Mouse (Mus musculus): ENCODE measurements around the gene Rtn1.

Rtn1 gene

DNA sequence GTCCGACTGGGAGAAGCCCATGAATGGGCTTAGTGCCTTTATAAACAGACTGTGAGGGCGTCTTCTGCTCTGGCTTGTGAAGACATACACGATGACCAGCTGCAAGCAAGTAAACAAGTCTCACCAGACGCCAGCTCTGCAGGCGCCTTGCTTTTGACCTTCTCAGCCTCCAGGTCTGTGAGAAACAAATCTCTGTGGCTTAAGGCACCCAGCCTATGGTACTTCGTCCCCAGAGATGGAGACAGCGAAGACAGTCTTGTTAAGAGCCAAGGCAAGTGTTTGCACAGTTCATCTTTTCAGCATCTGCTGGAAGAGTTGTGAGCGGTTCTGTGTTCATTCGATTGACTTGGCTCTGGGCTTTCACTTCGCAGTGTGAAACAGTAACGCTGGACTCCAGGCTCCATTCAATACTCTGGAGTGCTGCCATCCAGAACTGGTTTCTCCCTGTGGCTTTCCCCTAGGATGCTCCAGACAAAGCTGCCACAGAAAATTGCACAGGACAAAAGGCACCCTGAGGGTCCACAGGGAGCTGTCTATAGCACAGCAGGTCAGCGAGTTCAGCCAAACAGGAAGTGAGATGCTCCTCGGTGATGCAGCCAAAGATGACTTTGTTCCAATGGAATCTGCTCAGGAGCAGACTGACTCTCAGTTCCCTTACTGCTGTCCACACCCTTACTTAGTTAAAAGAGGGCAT lies 135.0 kb downstream of the Rtn1 start:
- no peak for DNase-seq (ENCODE audit: low spot score in 2 of 2)

GRCm38 (mm10) chr12:72267614-72268013 lies 141.2 kb downstream of the Rtn1 start:
- no peak for DNase-seq (ENCODE audit: low spot score in 2 of 2)

DNA sequence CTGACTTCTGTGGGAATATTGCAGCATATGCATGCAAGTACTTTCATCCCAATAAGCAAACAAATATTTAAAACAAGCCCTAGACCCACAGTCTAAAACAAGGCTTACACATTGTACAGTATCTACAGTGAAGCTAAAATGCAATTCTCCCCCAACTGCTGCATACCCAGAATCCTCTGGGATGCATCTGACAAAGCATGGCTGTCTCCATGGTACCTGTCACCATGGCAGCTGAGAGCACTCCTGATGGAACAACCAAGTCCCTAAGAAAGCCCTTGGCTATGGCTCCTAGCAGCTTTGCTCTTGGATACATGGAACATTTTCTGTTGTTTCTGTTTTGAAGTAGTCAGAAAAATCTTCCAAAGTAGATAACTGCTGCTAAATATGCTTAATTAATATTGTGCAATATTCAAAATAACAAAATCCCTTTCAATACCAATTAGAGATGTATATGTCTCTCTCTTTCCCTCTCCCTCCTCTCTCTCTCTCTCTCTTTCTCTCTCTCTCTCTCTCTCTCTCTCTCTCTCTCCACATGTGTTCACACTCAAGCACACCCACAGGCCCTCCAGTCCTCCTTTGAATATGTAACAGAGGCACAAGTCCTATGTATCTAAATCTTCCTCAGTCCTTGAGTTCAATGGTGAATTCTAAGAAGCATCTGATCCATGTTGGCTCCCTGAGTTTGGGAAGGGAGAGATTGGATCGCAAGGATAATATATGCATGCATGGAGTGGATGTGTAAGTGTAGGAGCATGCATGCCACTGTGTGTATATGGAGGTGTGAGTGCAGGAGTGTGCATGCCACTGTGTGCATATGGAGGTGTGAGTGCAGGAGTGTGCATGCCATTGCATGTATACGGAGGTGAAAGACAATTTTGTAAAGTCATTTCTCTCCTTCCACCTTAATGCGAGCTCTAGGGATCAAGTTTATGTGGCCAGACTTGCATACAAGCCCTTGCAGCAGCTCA lies 143.3 kb downstream of the Rtn1 start:
- DNase-seq (ENCODE audit: low spot score in 2 of 2), result no peak

GRCm38 (mm10) chr12:72263213-72264103 lies 145.4 kb downstream of the Rtn1 start:
- no peak for DNase-seq (ENCODE audit: low spot score in 2 of 2)

DNA sequence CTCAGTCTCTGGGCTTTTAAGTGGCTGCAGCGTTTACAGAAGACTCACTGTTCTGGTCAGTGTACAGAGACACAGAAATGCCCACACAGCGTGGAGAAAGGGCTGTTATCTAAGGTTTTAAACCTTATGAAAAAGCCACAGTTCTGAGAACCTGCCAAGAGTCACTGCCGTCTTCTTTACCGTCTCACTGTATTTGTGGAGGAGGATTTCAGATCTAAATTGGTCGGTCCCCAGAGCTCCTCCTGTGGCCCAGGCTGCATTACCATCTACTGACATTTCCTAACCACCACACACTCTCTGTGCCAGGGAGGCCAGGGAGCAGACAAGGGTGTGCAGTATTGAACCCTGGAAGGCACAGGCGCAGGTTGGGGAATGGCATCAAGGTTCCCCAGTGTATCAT lies 151.9 kb downstream of the Rtn1 start:
- no peak for DNase-seq (ENCODE audit: low spot score in 2 of 2)

- DNase-seq (ENCODE audit: low spot score in 2 of 2), result no peak
Measured at GRCm38 (mm10) chr12:72253040-72253439, 155.8 kb downstream of the Rtn1 start.

GRCm38 (mm10) chr12:72251890-72252445 lies 156.9 kb downstream of the Rtn1 start:
- no peak for DNase-seq (ENCODE audit: low spot score in 2 of 2)

DNA sequence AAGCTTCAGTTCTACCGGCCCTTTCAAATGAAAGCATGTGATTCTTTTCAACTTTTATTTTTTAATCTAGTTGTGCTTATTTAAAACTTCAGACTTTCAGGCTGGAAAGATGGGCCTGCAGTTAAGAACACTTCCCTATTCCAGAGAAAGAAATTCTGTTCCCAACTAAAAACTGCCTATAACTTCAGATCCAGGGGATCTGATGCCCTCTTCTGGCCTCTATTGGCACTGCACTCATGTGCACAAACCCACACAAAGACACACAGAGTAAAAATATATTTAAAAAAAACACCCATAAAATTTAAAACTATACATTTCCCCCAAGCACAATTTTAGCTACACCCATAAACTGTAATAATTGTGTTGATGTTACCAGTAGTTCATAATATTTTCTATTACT lies 163.9 kb downstream of the Rtn1 start:
- no peak for DNase-seq (ENCODE audit: low spot score in 2 of 2)

DNA sequence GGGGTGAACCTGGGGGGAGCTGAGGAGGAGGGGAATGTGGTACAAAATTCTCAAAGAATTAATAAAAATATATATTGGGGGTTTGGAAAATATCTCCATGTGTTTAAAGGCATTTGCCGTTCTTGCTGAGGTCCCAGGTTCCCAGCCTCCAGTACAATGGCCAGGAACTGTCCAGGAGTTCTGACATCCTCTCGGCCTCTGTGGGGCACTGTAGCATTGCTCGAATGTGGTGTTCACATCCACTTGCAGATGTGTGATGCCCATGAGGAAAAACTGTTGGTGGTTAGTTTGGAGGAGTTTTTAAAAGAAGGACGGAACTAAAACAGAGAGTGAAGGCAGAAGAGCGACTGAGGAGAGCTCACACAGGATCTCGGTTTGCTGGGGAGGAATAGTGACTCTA lies 166.0 kb downstream of the Rtn1 start:
- no peak for DNase-seq (ENCODE audit: low spot score in 2 of 2)

DNA sequence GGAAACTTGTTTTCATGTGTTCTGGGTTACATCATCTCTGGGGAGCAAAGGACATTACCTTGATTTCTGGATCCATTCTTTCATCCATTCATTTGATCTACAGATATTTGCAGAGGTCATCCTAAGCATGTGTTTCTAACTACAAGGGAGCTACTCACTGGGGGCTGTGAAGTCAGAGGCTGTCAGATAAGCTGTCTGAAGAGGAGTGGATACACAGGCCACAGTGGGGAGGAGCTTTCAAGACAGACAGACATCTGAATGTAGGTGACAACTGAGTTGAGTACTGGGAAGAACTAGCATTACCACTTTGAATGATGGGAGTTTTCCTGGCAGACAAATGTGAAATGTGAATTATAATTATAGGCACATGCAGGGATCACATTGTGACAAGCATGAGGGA lies 168.3 kb downstream of the Rtn1 start:
- DNase-seq (ENCODE audit: low spot score in 2 of 2), result no peak

DNA sequence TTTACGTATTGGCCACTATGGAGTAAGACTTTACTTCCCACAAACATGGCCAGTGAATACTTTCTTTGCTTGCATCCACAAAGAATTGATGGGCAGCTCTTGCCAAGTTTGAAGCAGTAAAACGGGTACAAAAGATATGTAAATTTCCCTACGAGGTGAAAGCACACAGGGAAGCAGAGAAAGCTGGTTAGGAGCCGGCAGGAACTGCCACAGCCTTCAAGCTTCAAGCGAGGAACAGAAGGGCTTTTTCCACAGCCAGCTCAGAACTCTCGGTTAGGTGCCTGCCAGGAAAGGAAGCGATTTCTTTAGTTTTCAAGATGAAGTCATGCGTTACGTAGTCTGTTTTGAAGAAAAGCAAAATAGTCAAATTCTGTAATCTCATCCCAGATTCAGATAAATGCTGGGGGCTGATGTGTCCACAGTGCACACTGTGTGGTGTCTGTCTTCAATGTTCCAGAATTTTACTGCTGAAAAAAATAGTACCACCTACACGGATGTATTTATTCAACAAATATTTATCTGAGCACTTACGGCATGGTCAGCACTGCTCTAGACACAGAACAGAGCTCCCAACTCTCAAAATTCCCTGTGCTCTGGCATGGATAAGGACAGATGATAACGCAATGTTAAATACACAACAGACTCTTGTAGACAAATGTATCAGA lies 169.5 kb downstream of the Rtn1 start:
- DNase-seq (ENCODE audit: low spot score in 2 of 2), result no peak

GRCm38 (mm10) chr12:72237251-72237650 lies 171.6 kb downstream of the Rtn1 start:
- no peak for DNase-seq (ENCODE audit: low spot score in 2 of 2)

GRCm38 (mm10) chr12:72236564-72237011 lies 172.3 kb downstream of the Rtn1 start:
- DNase-seq (ENCODE audit: low spot score in 2 of 2), result no peak

GRCm38 (mm10) chr12:72235621-72236351 lies 173.1 kb downstream of the Rtn1 start:
- DNase-seq (ENCODE audit: low spot score in 2 of 2), result no peak

- no peak for DNase-seq (ENCODE audit: low spot score in 2 of 2)
Measured at GRCm38 (mm10) chr12:72234966-72235365, 173.9 kb downstream of the Rtn1 start.

GRCm38 (mm10) chr12:72234151-72234550 lies 174.7 kb downstream of the Rtn1 start:
- DNase-seq (ENCODE audit: low spot score in 2 of 2), result no peak

DNA sequence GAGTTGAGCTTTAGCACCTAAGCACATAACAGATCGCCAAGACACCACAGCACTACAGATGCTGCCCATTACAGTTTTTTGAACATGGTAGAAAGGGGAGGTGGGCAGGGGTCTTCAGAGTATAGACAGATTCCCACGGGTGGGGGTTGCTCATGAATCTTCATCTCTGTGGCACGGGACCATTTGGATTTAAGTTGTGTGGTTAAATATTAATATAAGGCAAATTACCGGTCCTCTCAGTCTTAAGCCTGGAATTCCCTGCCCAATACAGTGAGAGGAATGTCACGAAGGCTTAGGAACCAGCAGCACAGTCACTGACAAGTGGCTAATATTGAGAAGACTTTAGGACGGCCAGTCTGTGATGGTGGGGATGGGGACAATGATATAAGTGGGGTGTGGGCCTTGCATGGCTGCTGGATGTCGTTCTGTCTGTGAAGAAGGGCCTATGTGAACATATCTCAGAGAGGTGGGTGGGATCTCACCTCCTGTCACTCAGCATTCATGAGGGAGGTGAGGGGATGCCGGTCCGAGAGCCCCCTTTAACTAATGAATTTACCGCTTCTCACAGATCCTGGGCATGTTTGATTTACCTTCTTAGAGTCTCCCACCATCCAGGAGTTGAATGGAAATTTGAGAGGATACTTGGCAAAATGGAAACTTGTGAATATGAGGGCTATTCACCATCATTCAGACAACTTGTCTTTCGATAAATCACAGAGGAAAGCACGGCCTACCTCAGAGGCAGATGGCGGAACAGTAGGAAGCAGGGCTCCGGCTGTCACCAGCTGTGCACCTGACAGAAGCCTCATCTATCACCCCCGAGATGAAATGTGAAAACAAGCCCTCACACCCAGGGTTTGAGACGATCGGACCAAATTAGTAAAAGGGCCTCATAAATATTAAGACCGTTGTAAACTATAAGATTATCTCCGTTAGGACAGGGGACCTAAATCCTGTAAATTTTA lies 175.7 kb downstream of the Rtn1 start:
- no peak for DNase-seq (ENCODE audit: low spot score in 2 of 2)

GRCm38 (mm10) chr12:72232176-72232575 lies 176.7 kb downstream of the Rtn1 start:
- DNase-seq (ENCODE audit: low spot score in 2 of 2), result no peak

Data from thymus, postnatal 10 days (tissue).